Mouse (Mus musculus): Measurements from ENCODE around the gene Cdk12. TPM values are rescaled to one million over a fixed set of nuclear protein-coding genes. Genes with fewer than 3 reads are reported as not detected.
"Not testable (repeated sequence)": the region's sequence is repeated elsewhere in the genome, so short reads cannot be mapped to it uniquely, and the experiment has no call there.

The Cdk12 gene
- 10 to 100 TPM; 13.0 to 14.0 TPM for total RNA-seq (2021)
- long read RNA-seq, experiment 1, partial matches to known transcripts: 0 of 1 reads
- long read RNA-seq, experiment 1, other reads (novel, unspliced or antisense): 1 of 1 reads
- long read RNA-seq, experiment 2, partial matches to known transcripts: 0 of 5 reads
- long read RNA-seq, experiment 2, other reads (novel, unspliced or antisense): 5 of 5 reads

GRCm38 (mm10) chr11:98202641-98203350 is at the start of gene Cdk12:
Gene Cdk12, plus strand, starts transcription at chr11:98203059.
- DNase-seq: peak; percentile 98

- no peak for DNase-seq
Observed at GRCm38 (mm10) chr11:98155094-98155493, 47.8 kb upstream of the Cdk12 start.

GRCm38 (mm10) chr11:98168400-98168799 is 34.5 kb upstream of the Cdk12 start:
- DNase-seq: no peak

- DNase-seq: not testable (repeated sequence)
Observed at GRCm38 (mm10) chr11:98182149-98182548, 20.7 kb upstream of the Cdk12 start.

- no peak for DNase-seq
Observed at GRCm38 (mm10) chr11:98187640-98188395, 15.0 kb upstream of the Cdk12 start.

GRCm38 (mm10) chr11:98190820-98191219 is 12.0 kb upstream of the Cdk12 start:
- DNase-seq: no peak

GRCm38 (mm10) chr11:98192901-98193805 is 9.7 kb upstream of the Cdk12 start, which contains the start of gene Med1:
Gene Med1, minus strand, starts transcription at chr11:98193293.
- DNase-seq: peak; percentile 90

GRCm38 (mm10) chr11:98201791-98202640 is 843 bp upstream of the Cdk12 start:
- DNase-seq: no peak

GRCm38 (mm10) chr11:98203351-98203911 is 572 bp downstream of the Cdk12 start:
- DNase-seq: no peak

GRCm38 (mm10) chr11:98203931-98204421 is 1.1 kb downstream of the Cdk12 start:
- no peak for DNase-seq

- no peak for DNase-seq
Observed at GRCm38 (mm10) chr11:98205463-98205862, 2.6 kb downstream of the Cdk12 start.

GRCm38 (mm10) chr11:98206281-98206680 is 3.4 kb downstream of the Cdk12 start:
- not testable (repeated sequence) for DNase-seq

- DNase-seq: not testable (repeated sequence)
Observed at GRCm38 (mm10) chr11:98209661-98210060, 6.8 kb downstream of the Cdk12 start.

- DNase-seq: no peak
Observed at GRCm38 (mm10) chr11:98213311-98213710, 10.5 kb downstream of the Cdk12 start.

GRCm38 (mm10) chr11:98226349-98226748 is 23.5 kb downstream of the Cdk12 start:
- DNase-seq: no peak

- DNase-seq: no peak
Observed at GRCm38 (mm10) chr11:98238416-98238815, 35.6 kb downstream of the Cdk12 start.

GRCm38 (mm10) chr11:98238995-98239394 is 36.1 kb downstream of the Cdk12 start:
- no peak for DNase-seq

GRCm38 (mm10) chr11:98242910-98243309 is 40.1 kb downstream of the Cdk12 start:
- DNase-seq: not testable (repeated sequence)

GRCm38 (mm10) chr11:98244415-98244814 is 41.6 kb downstream of the Cdk12 start:
- no peak for DNase-seq

- DNase-seq: no peak
Observed at GRCm38 (mm10) chr11:98247325-98247724, 44.5 kb downstream of the Cdk12 start.
